Mouse (Mus musculus): ENCODE measurements around the gene Brca2. TPM values are rescaled to one million over a fixed set of nuclear protein-coding genes. Genes with fewer than 3 reads are reported as not detected.

The Brca2 gene
- total RNA-seq, 2 experiments from 2014 or later = 38.8 to 56.0 TPM

DNA sequence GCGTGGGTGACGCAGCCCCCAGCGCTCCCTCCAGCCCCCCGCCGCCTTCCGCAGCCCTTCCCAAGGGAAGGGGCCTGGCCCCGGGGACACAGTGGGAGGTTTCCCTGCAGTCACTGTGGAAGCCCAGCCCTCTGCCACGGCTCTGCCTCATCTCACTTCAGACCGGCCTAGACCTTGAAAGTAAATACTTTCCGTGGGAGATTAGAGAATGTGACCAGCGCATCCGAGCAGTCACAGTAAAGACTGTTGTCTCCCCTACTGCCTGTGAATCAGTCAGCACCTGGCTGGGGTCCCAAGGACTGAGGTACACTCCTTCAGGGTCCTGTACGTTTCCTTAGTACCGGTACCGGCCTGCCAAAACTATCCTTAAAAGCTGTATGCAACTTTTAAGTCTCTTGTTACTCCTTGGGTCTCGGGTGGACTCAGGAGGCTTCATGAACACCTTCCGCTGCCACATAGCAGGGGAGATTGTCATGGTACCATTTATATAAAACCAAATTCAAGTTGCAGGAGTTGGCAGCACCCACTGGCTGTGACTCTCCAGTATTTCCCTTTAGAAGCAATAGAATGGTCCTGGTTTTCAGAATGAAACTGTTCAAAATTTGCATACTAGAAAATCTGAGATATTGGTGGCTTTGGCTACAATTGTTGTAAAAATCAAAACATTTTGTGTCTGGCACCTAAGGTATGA lies 72.4 kb downstream of the Brca2 start:
- no peak for ATAC-seq (replicated peaks; ENCODE audit: poor library complexity, severe bottlenecking)

DNA sequence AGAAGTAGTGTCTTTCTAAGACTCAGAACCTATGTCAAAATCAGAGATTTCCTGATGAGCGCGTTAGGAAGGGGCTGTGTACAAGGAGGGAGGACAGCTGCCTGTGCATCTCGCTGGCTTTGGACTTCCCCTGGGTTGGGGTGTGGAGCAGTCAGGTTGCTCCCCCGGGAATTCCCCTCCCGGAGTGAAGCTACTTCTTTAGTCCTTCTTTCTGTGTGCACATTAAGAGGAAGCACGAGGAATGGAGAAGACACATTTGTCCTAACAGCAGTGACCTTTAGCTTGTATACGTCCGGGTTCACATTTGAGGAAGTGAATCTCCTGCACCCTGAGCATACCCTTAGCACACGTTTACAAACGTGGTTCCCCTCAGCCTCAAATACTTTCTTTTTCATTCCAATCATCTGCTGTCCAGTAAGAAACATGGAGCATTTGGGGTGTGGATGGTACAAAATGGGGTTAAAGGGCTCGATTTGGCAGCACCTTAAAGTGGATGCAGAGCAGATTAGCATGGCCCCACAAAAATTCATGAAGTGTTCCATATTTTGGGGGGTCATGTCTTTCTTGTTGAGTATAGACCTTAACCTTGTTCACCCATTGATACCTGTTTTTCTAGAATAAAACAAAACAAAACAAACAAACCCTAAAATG lies 73.1 kb downstream of the Brca2 start:
- ATAC-seq (replicated peaks; ENCODE audit: poor library complexity, severe bottlenecking) = peak; percentile 52

DNA sequence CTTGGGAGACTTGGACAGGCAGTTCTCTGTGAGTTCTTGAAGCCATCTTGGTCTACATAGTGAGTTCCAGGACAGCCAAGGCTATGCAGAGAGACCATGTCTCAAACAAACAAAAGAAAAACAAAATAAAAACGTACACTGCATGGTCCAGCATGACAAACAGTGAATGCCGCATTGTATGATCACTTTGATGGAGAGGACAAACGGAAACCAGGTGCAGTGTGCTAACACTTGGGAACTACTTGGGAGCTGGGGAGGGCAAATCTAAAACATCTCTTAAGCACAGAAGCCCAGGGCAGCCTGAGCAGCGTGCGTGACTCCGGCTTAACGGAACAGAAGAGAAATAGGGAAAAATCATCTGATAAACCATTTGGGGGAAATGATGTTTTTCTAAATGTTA lies 74.7 kb downstream of the Brca2 start, which contains the start of gene N4bp2l1:
TSS of gene N4bp2l1 (minus strand) at position 101 of the 400 bp plus-strand sequence.
- ATAC-seq (replicated peaks; ENCODE audit: poor library complexity, severe bottlenecking) = no peak

DNA sequence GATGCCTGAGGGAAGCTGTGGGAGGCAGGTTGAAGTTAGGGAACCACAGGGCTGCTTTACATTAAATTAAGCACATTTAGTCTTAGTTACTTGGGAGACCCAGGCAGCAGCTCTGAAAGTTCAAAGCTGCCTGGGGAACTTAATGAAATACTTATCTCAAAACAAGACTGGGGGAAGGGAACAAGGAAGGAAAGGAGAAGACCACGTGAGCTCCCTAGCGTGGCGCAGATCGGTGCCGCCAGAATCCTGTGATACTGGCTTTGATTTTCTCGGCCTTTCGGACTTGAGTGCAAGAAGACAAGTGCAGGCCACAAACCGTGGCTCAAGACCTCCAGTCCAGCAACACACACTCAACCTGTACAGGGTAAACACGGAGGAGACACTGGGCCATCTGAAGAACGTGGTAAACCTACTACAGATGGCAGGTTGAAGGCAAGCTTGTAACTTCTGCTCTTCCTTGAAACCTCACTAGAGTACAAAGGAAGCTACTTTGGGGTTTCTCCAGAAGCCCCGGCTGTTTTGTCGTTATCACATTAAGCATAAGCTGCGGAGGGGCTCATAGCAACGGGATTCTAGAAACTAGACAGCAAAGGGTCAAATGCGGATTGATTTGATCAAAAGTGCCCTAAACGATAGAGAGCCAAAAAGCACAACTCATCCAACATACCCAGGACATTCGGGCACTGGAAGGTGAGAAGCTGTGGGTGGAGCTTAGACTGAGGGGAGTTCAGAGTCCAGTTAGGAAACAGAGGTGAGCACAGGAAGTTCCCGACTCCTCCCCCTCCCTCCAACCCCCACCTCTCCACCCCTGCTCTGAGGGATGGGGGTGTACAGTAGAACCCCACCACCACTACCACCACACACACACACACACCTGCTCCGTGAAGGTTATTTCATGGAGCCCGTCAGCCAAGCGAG lies 76.0 kb downstream of the Brca2 start:
- 0 out of 2 replicates have a peak, but pooled peaks have one; percentile 5 for ATAC-seq (replicated peaks; ENCODE audit: poor library complexity, severe bottlenecking)

DNA sequence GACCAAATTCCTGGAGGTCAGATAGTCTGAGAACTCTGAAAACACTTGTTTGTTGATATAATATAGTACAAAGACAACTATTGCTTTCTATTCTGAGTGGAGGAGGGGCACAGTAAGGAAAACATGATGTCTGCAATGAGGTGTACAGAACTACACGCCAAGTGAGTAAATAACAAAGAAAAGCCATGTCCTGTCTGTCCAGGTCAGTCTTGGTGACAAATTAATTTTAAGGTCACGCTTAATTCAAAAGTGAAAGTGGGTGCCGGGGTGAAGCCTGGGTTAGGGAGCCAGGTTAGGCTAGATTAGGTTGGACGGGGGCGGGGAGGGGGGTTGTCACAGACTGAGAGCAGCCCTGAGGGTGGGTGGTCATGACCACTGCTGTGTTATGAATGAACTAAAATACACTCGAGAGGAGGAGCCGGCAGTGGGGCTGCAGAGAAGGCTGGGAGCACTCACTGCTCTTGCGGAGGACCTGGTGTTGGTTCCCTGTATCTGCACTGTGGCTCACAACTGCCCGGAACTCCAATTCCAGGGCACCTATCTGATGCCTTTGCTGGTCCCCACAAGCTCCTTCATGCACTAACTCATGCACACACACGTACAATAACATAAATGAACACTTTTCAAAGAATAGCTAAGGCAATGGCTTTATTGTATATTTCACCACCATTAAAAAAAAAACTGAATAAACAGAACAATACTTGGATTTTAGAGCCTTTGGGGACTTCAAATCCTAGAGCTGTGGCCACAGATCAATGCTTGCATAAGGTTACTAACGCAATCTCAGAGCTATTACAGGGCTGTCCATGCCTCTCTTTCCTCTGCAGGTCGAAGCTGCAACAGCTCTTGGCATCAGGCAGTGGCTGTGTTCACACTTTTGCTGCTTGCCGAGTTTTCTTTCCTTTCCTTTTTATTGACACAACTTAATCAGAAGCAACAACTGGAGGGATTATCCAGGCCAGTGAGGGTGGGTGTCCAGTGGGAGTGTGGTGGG lies 77.2 kb downstream of the Brca2 start:
- ATAC-seq (replicated peaks; ENCODE audit: poor library complexity, severe bottlenecking) = peak; percentile 9; the same call in 1 of the 2 replicates

DNA sequence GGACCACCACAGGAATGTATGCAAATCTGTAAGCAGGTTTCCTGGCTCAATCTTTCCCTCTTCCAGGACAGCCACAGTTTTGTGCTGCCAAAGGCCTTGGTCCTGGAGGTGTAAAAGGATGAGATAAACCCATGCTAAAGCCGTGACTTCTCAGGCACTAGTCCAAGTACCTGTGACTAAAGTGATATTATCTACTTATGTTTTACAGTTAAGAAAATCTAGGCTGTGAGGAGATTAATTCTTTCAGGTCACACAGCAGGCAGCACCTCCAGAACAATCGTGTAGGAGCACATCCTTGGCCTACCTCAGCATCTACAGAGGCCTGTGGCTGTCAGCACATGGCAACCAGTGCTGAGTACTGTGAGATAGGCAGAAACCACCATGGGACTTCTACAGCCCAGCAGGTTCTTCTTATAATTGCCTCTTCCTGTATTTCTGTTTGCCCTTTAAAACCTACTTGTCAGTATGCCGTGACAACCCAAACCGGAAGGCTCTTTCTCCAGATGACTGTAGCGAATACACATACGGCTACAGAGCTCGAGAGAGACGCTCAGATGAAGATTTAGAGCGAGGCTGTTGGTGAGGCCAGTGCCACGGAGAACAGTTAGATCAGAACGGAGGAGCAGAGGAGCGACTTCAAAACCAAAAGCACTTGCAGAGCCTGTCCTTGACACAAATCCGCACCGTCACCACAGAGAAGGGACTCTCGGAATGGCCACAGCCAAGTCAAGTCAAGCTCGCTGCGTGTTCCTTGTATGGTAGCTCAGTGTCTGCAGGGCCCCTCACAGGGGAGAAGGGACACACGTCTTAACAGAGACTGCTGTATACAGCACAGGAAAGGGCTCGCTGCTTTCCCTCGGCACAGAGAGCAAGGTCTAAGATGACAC lies 78.4 kb downstream of the Brca2 start:
- ATAC-seq (replicated peaks; ENCODE audit: poor library complexity, severe bottlenecking) = peak; percentile 53

DNA sequence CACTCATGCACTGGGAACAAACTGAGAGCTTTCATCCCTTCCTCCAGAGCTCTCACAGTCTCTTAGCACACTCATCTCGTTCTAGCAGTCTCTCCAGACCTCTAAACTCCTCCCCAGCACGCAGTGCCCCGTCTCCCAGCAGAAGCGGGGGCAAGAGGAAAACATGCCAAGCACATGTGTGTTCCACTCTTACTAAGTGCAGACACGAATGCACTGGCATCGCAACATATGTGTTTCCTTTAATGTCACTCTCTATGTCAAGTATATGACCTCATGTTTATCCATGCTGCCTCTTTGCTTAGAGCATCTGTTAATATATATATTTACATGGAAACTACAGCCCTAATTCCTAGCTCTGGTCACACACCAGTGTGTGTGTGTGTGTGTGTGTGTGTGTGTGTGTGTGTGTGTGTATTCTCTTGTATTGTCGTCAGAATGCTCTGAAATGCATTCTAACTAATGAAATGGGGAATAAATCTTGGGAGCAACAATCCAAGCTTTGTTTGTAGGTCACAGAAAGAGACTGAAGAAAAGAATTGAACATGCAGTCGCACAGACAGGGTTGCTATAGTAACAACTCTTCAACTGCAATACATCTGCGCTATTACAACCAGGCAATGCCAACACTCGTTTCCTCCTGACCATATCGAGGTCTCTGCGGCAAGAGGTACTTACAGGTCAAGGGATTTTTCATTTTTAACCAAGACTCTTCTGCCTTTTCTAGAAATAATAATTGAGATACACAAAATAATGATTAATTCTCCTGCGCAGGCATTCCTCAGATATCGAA lies 79.2 kb downstream of the Brca2 start:
- no peak; the same call in 1 of the 2 replicates for ATAC-seq (replicated peaks; ENCODE audit: poor library complexity, severe bottlenecking)

DNA sequence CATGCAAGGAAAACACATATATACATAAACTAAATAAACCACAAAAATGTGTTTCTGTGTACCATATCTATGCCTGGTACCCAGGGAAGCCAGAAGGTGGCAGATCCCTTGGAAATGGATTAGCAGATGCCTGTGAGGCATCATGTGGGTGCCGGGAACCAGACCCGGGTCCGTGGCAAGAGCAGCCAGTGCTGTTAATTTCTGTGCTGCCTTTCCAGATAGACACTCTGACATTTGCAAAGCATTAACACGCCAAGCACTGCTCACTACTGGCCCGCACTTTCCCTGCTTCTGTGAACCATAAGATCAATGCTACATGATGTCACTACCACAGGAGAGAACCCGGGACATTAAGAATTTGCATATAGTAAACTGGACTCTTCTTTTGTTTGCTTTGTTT lies 83.7 kb downstream of the Brca2 start:
- no peak for ATAC-seq (replicated peaks; ENCODE audit: poor library complexity, severe bottlenecking)

DNA sequence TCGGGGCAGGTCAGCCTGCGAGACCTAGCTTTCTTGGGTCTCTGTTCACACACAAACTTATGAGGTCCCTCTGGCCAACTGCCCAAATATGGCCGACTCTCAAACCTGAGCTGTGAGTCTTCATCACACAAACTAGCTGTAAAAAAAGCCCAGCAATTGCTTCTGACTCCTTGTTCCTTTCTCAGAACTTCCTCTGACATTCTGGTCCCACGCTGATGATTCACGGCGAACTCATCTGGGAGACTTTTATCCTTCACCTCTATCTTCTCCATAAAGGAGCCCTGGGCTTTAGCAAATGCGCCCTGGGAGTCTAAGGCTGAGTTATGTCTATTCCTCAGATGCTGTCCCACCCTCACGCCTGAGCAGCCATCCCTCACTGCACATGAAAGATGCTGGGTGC lies 85.2 kb downstream of the Brca2 start:
- ATAC-seq (replicated peaks; ENCODE audit: poor library complexity, severe bottlenecking) = no peak

DNA sequence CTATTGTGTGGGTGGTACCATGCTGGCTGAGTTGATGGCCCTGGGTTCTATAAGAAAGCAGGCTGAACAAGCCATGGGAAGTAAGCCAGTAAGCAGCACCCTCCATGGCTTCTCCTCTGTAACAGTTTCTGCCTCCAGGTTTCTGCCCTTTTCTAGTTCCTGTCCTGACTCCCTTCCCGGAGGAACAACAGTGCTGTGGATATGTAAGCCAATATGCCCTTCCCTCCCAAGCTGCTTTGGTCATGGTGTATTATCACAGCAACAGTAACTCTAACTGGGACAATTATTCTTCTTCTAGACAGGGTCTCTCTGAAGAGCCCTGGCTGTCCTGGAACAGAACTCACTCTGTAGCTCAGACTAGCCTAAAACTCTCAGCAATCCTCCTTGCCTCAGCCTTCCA lies 88.7 kb downstream of the Brca2 start:
- no peak for ATAC-seq (replicated peaks; ENCODE audit: poor library complexity, severe bottlenecking)

DNA sequence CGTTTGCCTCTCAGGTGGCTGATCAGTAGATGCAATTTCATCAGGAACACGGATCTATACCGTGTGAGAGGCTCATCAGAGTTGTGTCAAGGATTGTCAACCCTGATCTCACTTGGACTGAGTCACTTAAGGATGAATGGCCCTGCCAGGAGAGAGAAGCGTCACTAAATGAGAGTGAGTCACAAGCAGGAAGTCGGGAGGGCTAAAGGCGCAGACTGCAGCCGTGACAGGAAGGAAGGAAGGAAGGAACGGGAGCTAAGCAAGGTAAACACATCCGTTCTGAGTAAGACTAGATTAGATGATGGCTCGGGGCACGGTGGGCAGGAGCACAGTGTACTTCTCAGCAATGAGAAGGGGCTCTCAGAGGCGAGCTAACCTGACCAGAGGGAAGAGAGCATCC lies 89.3 kb downstream of the Brca2 start:
- ATAC-seq (replicated peaks; ENCODE audit: poor library complexity, severe bottlenecking) = peak; percentile 88

DNA sequence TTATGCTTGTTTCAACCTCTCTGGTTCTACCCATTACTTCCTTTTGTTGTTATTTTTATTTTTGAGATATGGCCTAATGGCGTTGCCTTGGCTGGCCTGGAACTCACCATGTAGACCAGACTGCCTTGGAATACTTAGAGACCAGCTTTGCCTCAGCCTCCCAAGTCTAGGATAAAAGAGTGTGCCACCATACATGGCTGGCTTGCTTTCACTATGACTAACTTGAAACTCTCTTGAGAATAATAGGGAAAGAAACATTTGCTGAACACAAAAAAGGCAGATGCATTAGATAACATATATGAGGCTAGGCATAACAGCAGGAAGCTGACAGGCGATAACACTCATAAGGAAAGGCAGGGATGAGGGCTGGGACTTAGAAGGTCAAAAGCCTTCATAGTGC lies 91.6 kb downstream of the Brca2 start:
- no peak for ATAC-seq (replicated peaks; ENCODE audit: poor library complexity, severe bottlenecking)

DNA sequence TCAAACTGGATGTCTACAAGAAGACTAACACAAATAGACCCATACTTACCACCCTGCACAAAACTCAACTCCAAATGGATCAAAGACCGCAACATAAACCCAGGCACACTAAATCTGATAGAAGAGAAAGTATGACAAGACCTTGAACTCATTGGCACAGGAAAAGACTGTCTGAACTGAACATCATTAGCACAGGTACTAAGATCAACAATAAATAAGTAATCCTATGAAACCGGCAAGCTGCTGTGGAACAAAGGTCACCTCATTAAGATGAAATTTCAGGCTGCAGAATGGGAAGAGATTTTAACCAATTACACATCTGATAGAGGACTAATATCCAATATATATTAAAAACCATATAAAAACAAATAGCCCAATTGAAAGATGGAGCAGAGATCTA lies 93.8 kb downstream of the Brca2 start:
- ATAC-seq (replicated peaks; ENCODE audit: poor library complexity, severe bottlenecking) = no peak

DNA sequence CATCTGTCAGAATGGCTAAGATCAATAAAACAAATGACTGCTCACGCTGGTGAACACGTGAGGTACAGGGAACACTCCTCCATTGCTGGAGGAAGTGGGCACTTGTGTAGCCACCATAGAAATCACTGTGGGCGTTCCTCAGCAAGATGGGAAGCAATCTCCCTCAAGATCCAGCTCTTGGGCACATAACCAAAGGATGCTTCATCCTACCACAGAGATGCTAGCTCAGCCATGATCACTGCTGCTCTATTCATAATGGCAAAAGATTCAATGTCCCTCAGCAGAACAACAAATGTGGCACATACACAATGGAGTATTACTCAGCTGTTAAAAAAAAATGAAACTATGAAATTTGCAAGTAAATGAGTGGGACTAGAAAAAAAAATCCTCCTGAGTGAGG lies 94.3 kb downstream of the Brca2 start:
- ATAC-seq (replicated peaks; ENCODE audit: poor library complexity, severe bottlenecking) = no peak

DNA sequence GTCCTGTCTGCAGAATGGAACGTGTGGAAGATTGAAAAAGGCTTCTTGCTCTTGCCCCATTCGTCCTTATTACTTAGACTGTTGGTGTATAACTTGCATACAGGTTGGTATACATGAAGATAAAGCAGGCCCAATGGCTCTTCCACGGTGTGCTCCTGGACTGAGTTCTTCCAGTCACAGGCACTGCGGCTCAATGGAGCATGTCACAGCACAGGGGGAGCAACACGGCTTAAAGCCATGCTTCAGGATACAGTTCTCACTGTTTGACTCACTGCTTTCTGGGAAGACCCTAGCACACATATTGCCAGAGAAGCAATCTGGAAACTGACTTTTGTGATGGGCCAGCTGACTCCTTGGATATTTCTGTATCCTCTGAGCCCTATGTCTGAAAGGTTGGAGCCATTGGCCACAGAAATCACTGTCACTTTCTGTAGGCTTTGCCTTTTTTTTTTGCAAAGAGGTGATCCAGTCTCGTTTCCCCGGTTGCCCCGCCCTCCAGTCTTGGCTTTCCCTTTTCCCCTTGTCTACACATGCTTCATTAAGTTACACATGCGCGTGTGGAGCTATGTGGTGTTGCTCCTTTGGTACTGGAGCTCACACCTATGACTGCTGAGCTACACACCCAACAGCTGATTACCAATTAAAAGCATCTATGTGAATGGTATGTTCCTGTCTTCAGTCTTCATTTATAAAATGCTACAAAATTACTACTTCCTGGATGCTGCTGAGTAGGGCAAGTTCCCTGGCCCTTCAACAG lies 96.3 kb downstream of the Brca2 start:
- ATAC-seq (replicated peaks; ENCODE audit: poor library complexity, severe bottlenecking) = no peak
